Mouse (Mus musculus): ENCODE measurements at regions not wholly inside any gene's neighbourhood (a gene's known extent, or its start where the extent isn't known, plus 50 kb on each side); places are given as distances from the start of the nearest gene placed in this dataset.

DNA sequence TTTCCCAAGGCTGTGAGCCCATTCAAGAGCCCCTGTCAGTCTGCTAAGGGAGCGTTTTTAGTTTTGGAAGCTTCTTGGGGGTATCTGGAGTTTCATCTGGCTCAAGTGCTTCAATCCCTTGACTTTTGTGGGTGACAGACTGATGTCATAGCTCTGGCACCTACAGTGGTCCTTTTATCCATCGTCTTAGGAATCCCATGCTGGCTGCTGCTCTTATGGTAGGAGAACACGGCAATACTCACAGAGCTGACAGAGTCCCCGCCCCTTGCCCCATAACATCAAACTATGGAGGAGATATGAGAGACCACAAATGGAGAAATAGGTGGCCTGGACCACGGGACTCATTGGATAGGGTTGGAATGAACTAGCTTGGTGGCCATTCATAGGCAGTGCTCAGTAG is 68.0 kb upstream of the Wnt7b start:
- no peak for ATAC-seq (ENCODE audit: low FRiP score, low TSS enrichment)
- DNase-seq: no peak
- 83% methylated on average over 5 of the region's 5 CpGs for WGBS
- H3K36me3 ChIP-seq (ENCODE audit: control insufficient read depth, insufficient read depth, low read length): no peaks in the 10 kb centered on the region
- no peaks in the 10 kb centered on the region for H3K9me3 ChIP-seq (ENCODE audit: control insufficient read depth, low read length)
- no peak overlapping the region for H3K27ac ChIP-seq (replicated peaks; ENCODE audit: low read depth, low read length)
- peaks cover 46% of the 10 kb centered on the region for H3K4me1 ChIP-seq (ENCODE audit: control insufficient read depth, insufficient read depth, low read length)
- H3K9ac ChIP-seq (replicated peaks; ENCODE audit: low read length): no peak overlapping the region
- no peak overlapping the region for H3K4me2 ChIP-seq (ENCODE audit: low read length)
- peaks cover 20% of the 10 kb centered on the region; the same call in 1 of the 2 replicates for H3K27me3 ChIP-seq (ENCODE audit: control insufficient read depth, insufficient read depth, low read length)
- no peak overlapping the region for H3K4me3 ChIP-seq (replicated peaks; ENCODE audit: low read depth, low read length)

DNA sequence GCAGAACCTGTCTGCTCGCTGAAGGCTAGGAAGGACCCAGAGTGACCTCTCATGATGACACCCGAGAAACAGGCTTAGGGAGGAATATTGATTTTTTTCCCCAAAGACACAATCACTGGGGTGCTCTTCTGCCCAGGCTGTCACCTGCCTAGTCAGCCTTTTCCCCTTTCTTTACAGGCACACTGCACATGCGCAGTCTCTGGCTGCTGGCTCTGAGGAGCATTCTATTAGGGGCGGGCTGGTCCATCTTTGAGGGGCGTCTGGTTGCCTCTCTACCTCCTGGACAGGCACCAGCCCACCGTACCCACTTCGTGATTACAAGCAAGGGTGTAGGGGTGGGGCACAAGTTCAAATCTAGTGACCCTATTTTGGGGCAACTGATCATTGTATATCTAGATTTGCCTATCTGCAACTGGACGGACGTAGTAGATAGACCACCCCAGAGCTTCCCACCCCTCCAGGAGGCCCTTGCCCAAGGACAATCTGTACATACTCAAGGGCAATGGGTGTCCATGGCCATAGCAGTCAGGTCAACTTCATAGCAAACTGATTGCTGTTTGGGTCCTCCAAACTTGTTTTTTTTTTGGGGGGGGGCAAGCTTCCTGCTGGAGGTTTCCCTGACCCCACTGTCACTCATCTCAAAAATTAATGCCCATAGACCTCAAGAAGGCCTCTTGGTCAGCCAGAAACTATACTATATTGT is 69.6 kb upstream of the Wnt7b start:
- H3K27ac ChIP-seq (replicated peaks; ENCODE audit: low read depth, low read length): peak overlapping the region; percentile 99
- no peak overlapping the region for H3K9ac ChIP-seq (replicated peaks; ENCODE audit: low read length)
- peak overlapping the region; percentile 12; the same call in 1 of the 2 replicates for H3K4me2 ChIP-seq (ENCODE audit: low read length)
- no peaks in the 10 kb centered on the region for H3K36me3 ChIP-seq (ENCODE audit: control insufficient read depth, insufficient read depth, low read length)
- H3K4me3 ChIP-seq (replicated peaks; ENCODE audit: low read depth, low read length): no peak overlapping the region
- DNase-seq: peak; percentile 52
- no peak for ATAC-seq (ENCODE audit: low FRiP score, low TSS enrichment)
- peaks cover 45% of the 10 kb centered on the region for H3K4me1 ChIP-seq (ENCODE audit: control insufficient read depth, insufficient read depth, low read length)
- 76% methylated on average over 9 of the region's 9 CpGs for WGBS
- H3K27me3 ChIP-seq (ENCODE audit: control insufficient read depth, insufficient read depth, low read length): peaks cover 26% of the 10 kb centered on the region
- no peaks in the 10 kb centered on the region for H3K9me3 ChIP-seq (ENCODE audit: control insufficient read depth, low read length)

DNA sequence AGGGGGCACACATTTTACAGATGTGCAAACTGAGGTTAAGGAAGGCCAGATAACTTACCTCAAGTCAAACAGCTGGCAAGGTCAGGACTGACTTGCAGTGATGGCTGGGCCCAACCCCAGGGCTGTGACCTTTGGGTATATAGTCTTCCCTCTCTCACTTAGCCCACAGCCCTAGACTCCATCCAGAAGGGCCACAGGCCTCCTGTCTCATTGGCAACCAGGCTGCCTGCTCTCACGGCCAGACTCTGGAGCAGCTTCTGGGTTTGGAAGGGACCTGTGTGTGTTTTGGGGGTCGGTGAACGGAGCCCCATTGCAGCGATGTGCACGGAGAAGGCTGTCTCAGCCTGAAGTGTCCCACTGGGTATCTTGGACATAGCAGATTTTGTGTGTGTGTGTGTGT is 70.2 kb upstream of the Wnt7b start:
- no peak overlapping the region for H3K4me3 ChIP-seq (replicated peaks; ENCODE audit: low read depth, low read length)
- peak overlapping the region; percentile 66; the same call in 1 of the 2 replicates for H3K9ac ChIP-seq (replicated peaks; ENCODE audit: low read length)
- WGBS: 61% methylated on average over 5 of the region's 5 CpGs
- H3K9me3 ChIP-seq (ENCODE audit: control insufficient read depth, low read length): no peaks in the 10 kb centered on the region
- H3K4me2 ChIP-seq (ENCODE audit: low read length): peak overlapping the region; percentile 62
- peaks cover 44% of the 10 kb centered on the region for H3K4me1 ChIP-seq (ENCODE audit: control insufficient read depth, insufficient read depth, low read length)
- H3K27me3 ChIP-seq (ENCODE audit: control insufficient read depth, insufficient read depth, low read length): peaks cover 27% of the 10 kb centered on the region
- no peaks in the 10 kb centered on the region for H3K36me3 ChIP-seq (ENCODE audit: control insufficient read depth, insufficient read depth, low read length)
- ATAC-seq (ENCODE audit: low FRiP score, low TSS enrichment) (no peak), DNase-seq (no peak)
- peak overlapping the region; percentile 99 for H3K27ac ChIP-seq (replicated peaks; ENCODE audit: low read depth, low read length)

DNA sequence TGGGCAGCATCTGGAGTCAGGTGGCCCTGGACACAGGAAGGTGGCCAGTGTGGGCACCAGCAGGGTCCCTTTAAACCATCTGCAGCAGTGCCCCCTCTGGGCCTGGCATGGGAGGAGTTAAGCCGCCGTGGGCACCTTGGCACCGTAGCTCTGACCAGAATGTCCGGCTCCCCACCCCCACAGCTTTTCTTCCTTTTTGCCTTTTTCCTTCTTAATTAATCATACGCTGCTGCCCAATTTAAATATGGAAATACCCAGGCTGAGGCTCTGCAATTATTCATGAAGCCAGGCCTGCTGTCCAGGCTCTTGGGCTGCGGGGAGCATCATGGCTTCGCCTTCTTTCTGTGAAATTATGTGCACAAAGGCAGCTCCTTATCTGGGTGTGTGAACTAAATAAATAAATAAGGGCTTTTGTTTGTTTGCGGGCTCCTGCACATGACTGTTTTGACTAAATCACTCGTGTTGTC is 70.6 kb upstream of the Wnt7b start:
- peaks cover 44% of the 10 kb centered on the region for H3K4me1 ChIP-seq (ENCODE audit: control insufficient read depth, insufficient read depth, low read length)

DNA sequence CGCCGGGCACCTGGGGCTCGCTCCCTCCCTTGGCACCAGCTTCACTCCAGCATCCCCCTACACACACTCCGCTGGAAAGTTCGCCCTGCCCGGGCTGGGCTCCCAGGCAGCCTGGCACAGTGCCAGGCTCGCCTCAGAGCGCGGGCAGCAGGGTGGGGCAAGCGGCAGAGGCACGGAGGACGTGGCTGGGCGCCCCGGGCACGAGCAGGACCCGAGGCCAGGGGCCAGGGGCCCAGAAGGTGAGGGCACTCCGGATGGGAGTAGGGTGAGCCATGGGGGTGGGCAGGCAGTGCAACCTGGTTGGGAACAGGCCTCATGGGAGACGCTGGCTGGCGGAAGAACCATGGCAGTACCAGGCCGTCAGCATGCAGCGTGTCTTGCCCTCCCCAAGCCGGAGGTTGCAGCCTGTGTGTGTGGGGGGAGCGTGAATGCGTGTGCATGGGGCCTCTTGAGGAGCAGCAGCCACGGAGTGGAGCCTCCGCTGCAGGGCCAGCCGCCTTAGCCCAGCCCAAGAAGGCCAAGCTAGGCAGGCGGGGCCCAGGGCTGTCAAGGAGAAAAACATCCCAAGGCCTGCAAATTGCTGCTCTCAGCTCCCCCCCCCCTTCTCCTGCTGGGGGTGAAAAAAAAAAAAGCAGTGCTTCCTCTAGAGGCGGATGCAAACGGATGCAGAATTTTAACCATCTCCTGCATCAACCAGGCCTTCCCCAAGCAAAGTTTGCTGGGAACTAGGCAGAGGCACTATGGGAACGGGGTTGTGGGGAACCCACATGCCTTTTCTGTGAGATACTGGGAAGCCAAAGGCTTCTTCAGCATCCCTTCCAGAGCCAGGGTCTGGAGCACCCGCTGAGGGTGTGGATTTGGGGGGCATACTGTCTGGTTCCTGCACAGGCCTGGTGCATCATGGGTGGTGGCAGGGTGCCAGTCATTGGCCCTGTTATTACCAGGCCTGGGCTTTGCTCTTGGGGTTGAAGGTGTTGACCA is 71.4 kb upstream of the Wnt7b start:
- 18% methylated on average over 32 of the region's 32 CpGs for WGBS
- ATAC-seq (ENCODE audit: low FRiP score, low TSS enrichment) (peak; percentile 83), DNase-seq (peak; percentile 88)
- H3K9me3 ChIP-seq (ENCODE audit: control insufficient read depth, low read length): no peaks in the 10 kb centered on the region
- H3K27ac ChIP-seq (replicated peaks; ENCODE audit: low read depth, low read length): peak overlapping the region; percentile 99
- H3K9ac ChIP-seq (replicated peaks; ENCODE audit: low read length): peak overlapping the region; percentile 66
- H3K27me3 ChIP-seq (ENCODE audit: control insufficient read depth, insufficient read depth, low read length): peaks cover 30% of the 10 kb centered on the region
- no peaks in the 10 kb centered on the region for H3K36me3 ChIP-seq (ENCODE audit: control insufficient read depth, insufficient read depth, low read length)
- H3K4me1 ChIP-seq (ENCODE audit: control insufficient read depth, insufficient read depth, low read length): peaks cover 44% of the 10 kb centered on the region
- H3K4me3 ChIP-seq (replicated peaks; ENCODE audit: low read depth, low read length): peak overlapping the region; percentile 33
- peak overlapping the region; percentile 62 for H3K4me2 ChIP-seq (ENCODE audit: low read length)

More for the DNA sequence above, 70.6 kb upstream of the Wnt7b start:
- H3K9ac ChIP-seq (replicated peaks; ENCODE audit: low read length): peak overlapping the region; percentile 66; the same call in 1 of the 2 replicates
- peak; percentile 80 for DNase-seq
- peak overlapping the region; percentile 33 for H3K4me3 ChIP-seq (replicated peaks; ENCODE audit: low read depth, low read length)
- WGBS: 23% methylated on average over 9 of the region's 9 CpGs
- H3K4me2 ChIP-seq (ENCODE audit: low read length): peak overlapping the region; percentile 62
- H3K27ac ChIP-seq (replicated peaks; ENCODE audit: low read depth, low read length): peak overlapping the region; percentile 99
- peaks cover 28% of the 10 kb centered on the region for H3K27me3 ChIP-seq (ENCODE audit: control insufficient read depth, insufficient read depth, low read length)
- H3K36me3 ChIP-seq (ENCODE audit: control insufficient read depth, insufficient read depth, low read length): no peaks in the 10 kb centered on the region
- H3K9me3 ChIP-seq (ENCODE audit: control insufficient read depth, low read length): no peaks in the 10 kb centered on the region
- ATAC-seq (ENCODE audit: low FRiP score, low TSS enrichment): peak; percentile 65

DNA sequence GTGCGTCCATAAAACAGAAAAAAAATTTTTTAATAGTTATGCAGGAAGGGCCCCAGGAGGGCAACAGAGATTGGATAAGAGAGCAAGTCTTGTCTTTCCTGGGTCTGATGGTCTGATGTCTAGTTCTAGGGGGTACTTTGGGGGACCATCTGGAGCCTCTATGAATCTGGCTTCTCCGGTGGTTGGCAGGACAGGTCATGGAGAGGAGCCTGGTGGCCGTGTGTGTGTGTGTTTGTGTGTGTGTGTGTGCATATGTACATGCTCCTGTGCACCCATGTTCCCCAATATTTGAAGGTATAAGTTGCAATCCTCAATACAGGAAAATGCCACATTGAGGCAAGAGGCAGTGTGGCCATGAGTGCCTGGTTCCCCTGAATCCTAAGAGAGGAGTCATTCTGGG is 72.5 kb upstream of the Wnt7b start:
- Histone ChIP-seq H3K9me3 (ENCODE audit: control insufficient read depth, low read length) (no peaks in the 10 kb centered on the region), H3K36me3 (ENCODE audit: control insufficient read depth, insufficient read depth, low read length) (no peaks in the 10 kb centered on the region), H3K27ac (replicated peaks; ENCODE audit: low read depth, low read length) (peak overlapping the region; percentile 99), H3K27me3 (ENCODE audit: control insufficient read depth, insufficient read depth, low read length) (peaks cover 36% of the 10 kb centered on the region), H3K9ac (replicated peaks; ENCODE audit: low read length) (no peak overlapping the region; the same call in 1 of the 2 replicates), H3K4me1 (ENCODE audit: control insufficient read depth, insufficient read depth, low read length) (peaks cover 44% of the 10 kb centered on the region), H3K4me3 (replicated peaks; ENCODE audit: low read depth, low read length) (no peak overlapping the region), H3K4me2 (ENCODE audit: low read length) (peak overlapping the region; percentile 62)
- DNase-seq: no peak
- 86% methylated on average over 3 of the region's 3 CpGs for WGBS
- no peak for ATAC-seq (ENCODE audit: low FRiP score, low TSS enrichment)

DNA sequence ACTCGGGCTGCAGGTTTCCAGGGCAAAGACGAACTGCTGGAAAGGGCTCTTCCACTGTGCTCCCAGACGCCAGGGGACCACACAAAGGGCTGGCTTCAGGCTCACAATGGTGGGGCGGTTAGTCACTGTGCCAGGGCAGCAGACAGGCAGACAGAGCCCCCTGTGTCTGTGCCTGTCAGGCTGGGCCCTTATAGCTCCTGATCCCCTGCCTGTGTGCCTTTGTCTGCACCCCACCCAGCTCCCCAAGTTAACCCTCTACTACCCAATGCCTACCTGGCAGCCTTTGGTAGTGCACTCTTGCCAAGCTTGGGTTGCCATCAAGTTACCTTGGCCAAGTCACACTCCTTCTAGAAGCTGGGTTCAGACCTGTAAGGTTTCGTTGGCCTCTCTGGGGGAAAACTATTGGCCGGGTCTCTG is 73.5 kb upstream of the Wnt7b start:
- Histone ChIP-seq H3K9ac (replicated peaks; ENCODE audit: low read length) (peak overlapping the region; percentile 34; the same call in 1 of the 2 replicates), H3K27me3 (ENCODE audit: control insufficient read depth, insufficient read depth, low read length) (peaks cover 40% of the 10 kb centered on the region)
- peak; percentile 77 for DNase-seq

DNA sequence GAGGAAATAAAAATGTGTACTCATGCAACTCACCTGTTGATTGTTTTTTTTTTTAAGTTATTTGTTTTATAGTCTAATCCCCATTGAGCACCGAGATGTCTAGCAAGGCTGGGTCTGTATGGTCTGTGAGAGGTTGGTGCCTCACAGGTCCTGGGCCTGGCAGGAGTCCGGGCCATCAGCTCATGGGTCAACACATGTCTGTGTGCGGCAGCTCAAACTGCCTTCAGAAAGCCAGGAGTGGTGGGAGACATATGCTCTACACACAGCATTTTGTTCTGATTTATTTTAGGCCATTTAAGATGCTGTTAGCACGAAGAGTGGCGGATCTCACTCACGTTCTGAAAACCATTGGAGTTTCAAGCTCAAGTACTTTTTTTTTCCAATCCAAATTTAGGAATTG is 74.6 kb upstream of the Wnt7b start:
- ATAC-seq (ENCODE audit: low FRiP score, low TSS enrichment) (no peak), DNase-seq (no peak)
- WGBS: 75% methylated on average over 6 of the region's 6 CpGs
- no peaks in the 10 kb centered on the region for H3K9me3 ChIP-seq (ENCODE audit: control insufficient read depth, low read length)
- H3K27ac ChIP-seq (replicated peaks; ENCODE audit: low read depth, low read length): no peak overlapping the region
- no peak overlapping the region for H3K9ac ChIP-seq (replicated peaks; ENCODE audit: low read length)
- no peak overlapping the region for H3K4me3 ChIP-seq (replicated peaks; ENCODE audit: low read depth, low read length)
- H3K4me1 ChIP-seq (ENCODE audit: control insufficient read depth, insufficient read depth, low read length): peaks cover 47% of the 10 kb centered on the region
- H3K36me3 ChIP-seq (ENCODE audit: control insufficient read depth, insufficient read depth, low read length): no peaks in the 10 kb centered on the region
- no peak overlapping the region for H3K4me2 ChIP-seq (ENCODE audit: low read length)
- peaks cover 51% of the 10 kb centered on the region for H3K27me3 ChIP-seq (ENCODE audit: control insufficient read depth, insufficient read depth, low read length)

More for the DNA sequence above, 73.5 kb upstream of the Wnt7b start:
- peaks cover 46% of the 10 kb centered on the region for H3K4me1 ChIP-seq (ENCODE audit: control insufficient read depth, insufficient read depth, low read length)
- peak overlapping the region; percentile 62 for H3K4me2 ChIP-seq (ENCODE audit: low read length)
- peak overlapping the region; percentile 99 for H3K27ac ChIP-seq (replicated peaks; ENCODE audit: low read depth, low read length)
- H3K36me3 ChIP-seq (ENCODE audit: control insufficient read depth, insufficient read depth, low read length): no peaks in the 10 kb centered on the region
- H3K9me3 ChIP-seq (ENCODE audit: control insufficient read depth, low read length): no peaks in the 10 kb centered on the region
- no peak overlapping the region for H3K4me3 ChIP-seq (replicated peaks; ENCODE audit: low read depth, low read length)
- ATAC-seq (ENCODE audit: low FRiP score, low TSS enrichment): peak; percentile 67
- 23% methylated on average over 6 of the region's 6 CpGs for WGBS
